Mouse (Mus musculus) liver, embryonic 13.5 days (tissue): ENCODE results near the gene Senp1. TPM values are rescaled to one million over a fixed set of nuclear protein-coding genes. Genes with fewer than 3 reads are reported as not detected.

Experiments used
- ATAC-seq: fragments of 200-750 bp; cut with Nextera tagmentation; 2 replicates; pipeline ENCODE4 v1.8.0; 2017; ENCODE audit warnings: low read depth, mild to moderate bottlenecking, moderate number of reproducible peaks, moderate library complexity
- DNase-seq: peaks from one replicate; pipeline ENCODE4 v3.0.0; 2022
- H3K27ac ChIP-seq: fragments of 300-500 bp; sonication (generic); 2 replicates; pipeline ENCODE4 v1.5.1; 2015; ENCODE audit warnings: moderate library complexity, mild to moderate bottlenecking, inconsistent platforms
- H3K27me3 ChIP-seq: fragments of 300-500 bp; sonication (generic); 2 replicates; pipeline ENCODE4 v1.6.1; 2015; ENCODE audit warnings: mild to moderate bottlenecking, inconsistent platforms
- H3K36me3 ChIP-seq: fragments of 300-500 bp; sonication (generic); 2 replicates; pipeline ENCODE4 v1.6.1; 2015; ENCODE audit warnings: mild to moderate bottlenecking, inconsistent platforms
- H3K4me1 ChIP-seq: fragments of 300-500 bp; sonication (generic); replicated peaks from 2 replicates; pipeline ENCODE4 v1.6.1; 2015; ENCODE audit warnings: inconsistent platforms
- H3K4me2 ChIP-seq: fragments of 300-500 bp; sonication (generic); 2 replicates; pipeline ENCODE4 v1.6.1; 2015; ENCODE audit warnings: inconsistent platforms, mild to moderate bottlenecking, moderate library complexity
- H3K4me3 ChIP-seq: fragments of 300-500 bp; sonication (generic); replicated peaks from 2 replicates; pipeline ENCODE4 v1.5.1; 2015; ENCODE audit warnings: mild to moderate bottlenecking, inconsistent platforms
- H3K9ac ChIP-seq: fragments of 300-500 bp; sonication (generic); 2 replicates; pipeline ENCODE4 v1.6.1; 2015; ENCODE audit warnings: mild to moderate bottlenecking, inconsistent platforms
- H3K9me3 ChIP-seq: fragments of 300-500 bp; sonication (generic); replicated peaks from 2 replicates; pipeline ENCODE4 v1.6.1; 2016; ENCODE audit warnings: inconsistent platforms
- WGBS: fragments of 180-500 bp; shearing (Covaris S2); methylation state at CpG from one replicate; pipeline ENCODE4 v1.1.7; 2015; ENCODE audit not compliant: insufficient replicate concordance; 5-methylcytosine and 5-hydroxymethylcytosine counted together
- polyA plus RNA-seq: library from polyadenylated mRNA; unstranded; fragments of >200 nt; fragmentation: Nextera tagmentation; extraction: Ambion mirVana; gene quantifications from 2 replicates; pipeline ENCODE4 v1.2.1, GENCODE M21; 2015

Gene Senp1
- polyA plus RNA-seq, 1 experiment from 2014 or later: 17.1 TPM

DNA sequence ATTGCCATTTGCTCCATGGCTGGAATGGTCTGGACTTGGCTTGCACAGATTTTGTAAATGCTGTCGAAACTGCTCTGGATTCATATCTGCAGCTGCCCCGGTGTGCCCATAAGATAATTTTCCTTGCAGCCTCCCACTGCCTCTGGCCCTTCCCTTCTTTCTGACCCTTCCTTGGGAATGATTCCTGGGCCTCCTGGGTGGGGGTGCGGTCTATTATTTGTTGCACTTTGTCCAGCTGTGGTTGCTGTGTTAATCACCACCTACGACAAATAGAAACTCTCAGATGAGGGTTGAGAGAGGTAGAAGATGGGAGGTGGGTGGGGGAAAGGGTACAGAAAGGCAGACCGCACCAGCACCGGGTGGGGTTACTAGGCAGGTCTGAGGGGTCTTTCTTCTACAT lies 13.7 kb upstream of the Senp1 start:
- ATAC-seq (no peak), DNase-seq (no peak)
- Histone ChIP-seq H3K27me3 (no peaks in the 10 kb centered on the region), H3K36me3 (peaks cover under 1% of the 10 kb centered on the region), H3K4me3 (no peak overlapping the region), H3K9ac (no peak overlapping the region), H3K4me2 (peak overlapping the region; percentile 91), H3K27ac (peak overlapping the region; percentile 78; the same call in 1 of the 2 replicates), H3K4me1 (peaks cover 51% of the 10 kb centered on the region), H3K9me3 (no peaks in the 10 kb centered on the region)
- WGBS: 69% methylated on average over 6 of the region's 6 CpGs

DNA sequence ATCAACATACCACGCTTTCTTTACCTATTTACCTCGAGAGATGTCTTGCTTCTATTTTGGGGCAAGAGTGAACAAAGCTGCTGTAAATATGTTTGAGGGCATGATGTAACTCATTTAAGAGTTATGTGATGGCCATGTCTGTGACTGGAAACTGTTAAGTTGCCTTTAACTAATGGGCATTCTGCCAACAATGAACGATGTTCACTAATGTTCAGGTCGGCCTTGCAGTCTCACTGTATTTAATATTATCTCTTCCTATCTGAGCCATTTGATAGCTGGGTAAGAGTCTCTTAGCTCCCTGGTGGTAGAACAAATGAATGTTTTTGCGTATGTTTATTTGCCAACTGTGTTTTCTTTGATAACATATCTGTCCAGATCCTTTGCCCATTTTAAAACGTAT lies 13.0 kb upstream of the Senp1 start:
- H3K9me3 ChIP-seq: no peaks in the 10 kb centered on the region
- H3K4me2 ChIP-seq: no peak overlapping the region
- H3K4me1 ChIP-seq: peaks cover 44% of the 10 kb centered on the region
- H3K27me3 ChIP-seq: no peaks in the 10 kb centered on the region
- H3K27ac ChIP-seq: no peak overlapping the region
- no peak overlapping the region for H3K9ac ChIP-seq
- WGBS: 66% methylated on average over 6 of the region's 6 CpGs
- no peak for ATAC-seq
- DNase-seq: no peak
- no peak overlapping the region for H3K4me3 ChIP-seq
- H3K36me3 ChIP-seq: no peaks in the 10 kb centered on the region; the same call in 1 of the 2 replicates

DNA sequence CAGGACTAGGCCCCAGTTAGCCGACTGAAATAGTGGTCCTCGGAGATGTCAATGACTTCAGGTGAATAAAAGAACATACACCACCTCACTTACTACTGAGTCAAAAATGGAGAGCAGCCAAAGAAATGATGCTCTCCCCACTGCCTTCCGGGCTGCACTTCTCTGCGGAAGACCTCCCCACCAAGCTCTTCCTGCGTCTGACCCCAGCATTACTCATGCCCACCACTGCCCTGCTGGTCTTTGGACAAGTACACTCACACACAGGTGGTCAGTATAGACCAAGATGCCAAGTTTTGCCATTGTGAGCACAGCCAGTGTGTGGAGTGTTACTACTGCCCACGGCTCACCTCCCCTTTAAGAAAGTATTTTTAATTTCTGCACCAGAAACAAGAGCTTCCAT lies 8.9 kb upstream of the Senp1 start:
- Histone ChIP-seq H3K9ac (no peak overlapping the region), H3K27ac (no peak overlapping the region), H3K27me3 (no peaks in the 10 kb centered on the region), H3K4me1 (peaks cover 6% of the 10 kb centered on the region), H3K4me2 (no peak overlapping the region), H3K4me3 (no peak overlapping the region), H3K9me3 (no peaks in the 10 kb centered on the region), H3K36me3 (peaks cover 8% of the 10 kb centered on the region)
- WGBS: 83% methylated on average over 6 of the region's 6 CpGs
- ATAC-seq: no peak
- no peak for DNase-seq

DNA sequence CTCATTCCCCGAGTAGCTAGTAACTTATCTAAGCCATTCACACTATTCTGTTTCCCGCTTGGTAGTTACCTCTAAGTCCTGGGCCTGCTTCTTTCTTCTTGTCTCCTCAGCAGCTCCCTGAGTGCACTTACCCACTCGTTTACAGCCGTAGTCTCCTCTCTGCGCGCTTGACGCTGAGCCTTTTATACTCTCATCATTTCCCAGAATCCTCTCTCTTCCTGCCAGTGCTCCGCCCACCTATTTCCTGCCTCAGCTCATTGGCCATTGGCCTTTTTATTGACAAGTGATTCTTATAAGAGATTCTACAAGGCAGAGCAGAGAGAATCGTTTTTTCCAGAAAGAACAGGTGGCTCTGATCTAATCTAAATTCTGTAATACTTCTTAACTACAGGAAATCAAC lies 5.0 kb upstream of the Senp1 start:
- WGBS: 78% methylated on average over 9 of the region's 9 CpGs
- DNase-seq (no peak), ATAC-seq (no peak)
- H3K36me3 ChIP-seq: peaks cover 27% of the 10 kb centered on the region
- H3K4me2 ChIP-seq: no peak overlapping the region
- H3K4me3 ChIP-seq: no peak overlapping the region
- H3K9ac ChIP-seq: no peak overlapping the region
- no peak overlapping the region for H3K27ac ChIP-seq
- no peaks in the 10 kb centered on the region for H3K9me3 ChIP-seq
- H3K27me3 ChIP-seq: no peaks in the 10 kb centered on the region
- H3K4me1 ChIP-seq: peaks cover 2% of the 10 kb centered on the region; the same call in 1 of the 2 replicates

DNA sequence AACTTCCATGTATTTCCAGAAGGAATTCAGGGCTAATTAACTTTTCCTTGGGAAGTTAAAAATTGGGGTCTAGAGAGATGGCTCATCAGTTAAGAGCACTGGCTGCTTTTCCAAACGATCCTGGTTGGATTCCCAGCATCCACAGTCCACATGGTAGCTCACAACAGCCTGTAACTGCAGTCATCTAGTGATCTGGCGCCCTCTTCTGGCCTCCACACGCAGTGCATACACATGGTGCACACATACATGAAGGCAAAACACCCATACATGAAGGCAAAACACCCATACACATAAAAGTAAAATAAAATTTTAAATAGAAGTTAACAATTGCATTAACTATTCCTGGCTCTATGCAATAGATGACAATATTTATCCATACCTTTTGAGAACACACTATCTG lies 3.4 kb upstream of the Senp1 start:
- H3K4me3 ChIP-seq: no peak overlapping the region
- DNase-seq (no peak), ATAC-seq (no peak)
- H3K27ac ChIP-seq: no peak overlapping the region
- 34% methylated on average over 3 of the region's 3 CpGs for WGBS
- H3K9ac ChIP-seq: no peak overlapping the region
- peaks cover 8% of the 10 kb centered on the region for H3K4me1 ChIP-seq
- peaks cover 27% of the 10 kb centered on the region for H3K36me3 ChIP-seq
- H3K9me3 ChIP-seq: no peaks in the 10 kb centered on the region
- no peaks in the 10 kb centered on the region for H3K27me3 ChIP-seq
- no peak overlapping the region for H3K4me2 ChIP-seq

DNA sequence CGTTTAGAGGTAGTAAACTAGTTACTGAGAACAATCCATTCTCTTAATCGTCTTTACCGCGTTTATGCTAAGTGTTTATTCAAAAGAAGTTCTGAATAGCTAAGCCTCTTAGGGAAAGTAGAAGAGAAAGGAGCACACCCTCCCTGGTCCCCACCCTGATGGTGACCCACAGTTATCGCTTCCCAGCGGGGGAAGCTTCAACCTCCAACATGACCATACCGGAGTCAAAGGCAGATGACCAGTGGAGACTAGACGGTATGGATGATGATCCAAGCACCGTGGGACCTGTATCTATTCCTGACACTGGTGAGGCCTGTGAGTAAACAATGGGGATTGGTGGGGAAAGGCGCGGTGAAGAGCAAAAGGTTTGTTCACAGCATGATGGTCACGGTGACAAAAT lies 1.4 kb upstream of the Senp1 start:
- H3K4me1 ChIP-seq: peaks cover 24% of the 10 kb centered on the region
- no peak overlapping the region for H3K9ac ChIP-seq
- H3K4me2 ChIP-seq: no peak overlapping the region
- no peaks in the 10 kb centered on the region for H3K27me3 ChIP-seq
- H3K9me3 ChIP-seq: no peaks in the 10 kb centered on the region
- H3K4me3 ChIP-seq: no peak overlapping the region
- ATAC-seq (no peak), DNase-seq (no peak)
- no peak overlapping the region for H3K27ac ChIP-seq
- WGBS: 88% methylated on average over 12 of the region's 12 CpGs
- H3K36me3 ChIP-seq: peaks cover 29% of the 10 kb centered on the region

DNA sequence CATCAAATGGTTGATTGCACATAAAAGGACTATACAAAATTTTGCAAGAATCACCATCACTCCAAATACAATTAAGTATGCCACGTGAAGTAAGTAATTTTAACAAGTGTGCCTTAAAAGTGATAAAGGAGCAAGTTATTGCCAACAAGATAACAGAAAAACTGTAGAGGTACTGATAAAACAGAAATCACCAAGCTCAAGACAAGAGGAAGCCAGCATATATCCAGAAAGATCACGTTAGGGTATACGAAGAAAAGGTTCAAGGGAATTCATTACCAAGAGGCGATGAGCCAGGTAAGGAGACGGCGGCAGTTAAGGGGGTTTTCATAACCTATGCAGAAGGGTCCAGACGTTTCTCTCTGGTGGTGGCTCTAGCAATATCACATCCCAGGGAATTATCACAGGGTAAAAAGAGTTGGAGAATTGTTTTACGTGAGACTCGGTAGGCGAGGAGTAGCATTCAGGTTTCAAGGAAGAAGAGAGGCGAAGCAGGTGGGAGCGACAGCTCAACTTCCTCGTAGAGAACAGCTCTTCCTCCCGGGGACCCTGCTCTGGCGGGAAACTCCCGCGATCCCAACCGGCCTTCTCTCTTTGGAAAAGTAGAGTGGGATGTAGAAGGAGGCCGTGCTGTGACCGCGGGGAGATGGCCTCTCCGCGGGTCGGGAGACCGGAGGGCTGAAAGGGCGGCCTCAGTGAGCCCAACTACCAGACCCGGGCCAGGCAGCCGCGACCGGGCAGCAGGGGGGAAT lies 998 bp downstream of the Senp1 start, which contains the start of gene Pfkm:
TSS of gene Pfkm (plus strand) at position 218 of the 749 bp plus-strand sequence.
- H3K9ac ChIP-seq: peak within 1 kb of the TSS; percentile 97
- H3K4me3 ChIP-seq: peak within 1 kb of the TSS; percentile 98
- H3K27me3 ChIP-seq: no peaks in the 10 kb centered on the region
- H3K9me3 ChIP-seq: no peaks in the 10 kb centered on the region
- H3K4me1 ChIP-seq: peaks cover 37% of the 10 kb centered on the region
- H3K4me2 ChIP-seq: peak within 1 kb of the TSS; percentile 74
- ATAC-seq (peak; percentile 14; the same call in 1 of the 2 replicates), DNase-seq (peak; percentile 19)
- H3K36me3 ChIP-seq: peaks cover 41% of the 10 kb centered on the region
- under 1% methylated on average over 30 of the region's 30 CpGs for WGBS
- H3K27ac ChIP-seq: peak within 1 kb of the TSS; percentile 95

DNA sequence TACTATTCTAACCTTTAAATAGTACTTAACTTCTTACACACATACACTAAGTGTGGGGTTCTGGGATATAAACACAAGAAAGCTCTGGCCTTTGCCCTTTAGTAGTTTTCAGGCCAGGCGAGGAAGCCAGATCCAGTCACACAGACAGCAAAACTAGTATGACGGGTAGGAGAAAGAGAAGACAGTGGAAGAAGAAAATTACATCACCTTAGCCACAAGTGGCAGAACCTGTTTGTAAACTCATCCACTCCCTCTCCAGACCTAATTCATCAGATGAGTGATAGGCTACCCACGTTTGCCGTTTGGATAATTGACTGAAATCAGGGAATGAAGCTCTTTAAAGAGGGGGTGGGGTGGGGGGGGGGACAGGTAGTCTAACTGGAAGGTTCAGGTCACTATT lies 1.7 kb downstream of the Senp1 start:
- peaks cover 43% of the 10 kb centered on the region for H3K36me3 ChIP-seq
- H3K4me3 ChIP-seq: peak overlapping the region; percentile 98
- WGBS: 16% methylated on average over 4 of the region's 4 CpGs
- DNase-seq (no peak), ATAC-seq (no peak)
- no peaks in the 10 kb centered on the region for H3K9me3 ChIP-seq
- peak overlapping the region; percentile 74 for H3K4me2 ChIP-seq
- H3K27me3 ChIP-seq: no peaks in the 10 kb centered on the region
- peak overlapping the region; percentile 95 for H3K27ac ChIP-seq
- peaks cover 37% of the 10 kb centered on the region for H3K4me1 ChIP-seq
- peak overlapping the region; percentile 97 for H3K9ac ChIP-seq

DNA sequence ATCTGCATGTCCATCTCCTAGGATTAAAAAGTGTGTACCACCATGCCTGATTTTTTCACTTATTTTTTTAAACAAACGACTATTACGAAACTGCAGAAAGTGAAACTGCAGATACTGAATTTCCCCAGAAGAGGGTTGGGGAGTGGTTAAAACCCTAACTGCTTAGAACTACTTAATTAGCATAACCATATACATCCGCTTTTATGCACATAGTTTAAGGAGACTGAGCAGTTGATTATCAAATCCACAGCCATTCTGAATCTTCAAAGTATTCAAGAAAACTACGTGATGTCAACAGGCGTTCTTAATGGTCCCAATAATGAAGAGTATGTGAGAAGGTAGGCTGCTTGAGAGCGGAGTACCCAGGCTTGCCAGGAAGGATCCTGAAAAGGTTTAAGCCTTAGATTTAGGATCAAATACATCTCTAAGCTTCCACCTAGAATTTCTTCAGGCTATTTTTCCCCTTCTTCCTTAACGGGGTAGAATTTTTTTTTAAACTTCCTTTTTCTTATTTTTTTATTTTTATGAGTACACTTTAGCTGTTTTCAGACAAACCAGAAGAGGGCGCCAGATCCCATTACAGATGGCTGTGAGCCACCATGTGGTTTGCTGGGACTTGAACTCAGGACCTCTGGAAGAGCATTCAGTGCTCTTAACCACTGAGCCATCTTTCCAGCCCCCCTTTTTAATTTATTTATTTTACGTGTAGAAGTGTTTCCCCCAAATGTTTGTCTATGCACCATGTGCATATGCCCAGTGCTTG lies 3.9 kb downstream of the Senp1 start:
- no peak for ATAC-seq
- Histone ChIP-seq H3K27ac (no peak overlapping the region), H3K9me3 (no peaks in the 10 kb centered on the region), H3K4me3 (no peak overlapping the region), H3K27me3 (no peaks in the 10 kb centered on the region), H3K4me1 (peaks cover 37% of the 10 kb centered on the region), H3K36me3 (peaks cover 48% of the 10 kb centered on the region), H3K4me2 (no peak overlapping the region), H3K9ac (0 out of 2 replicates have a peak overlapping the region, but pooled peaks have one; percentile 17)
- 63% methylated on average over 9 of the region's 9 CpGs for WGBS
- DNase-seq: no peak

DNA sequence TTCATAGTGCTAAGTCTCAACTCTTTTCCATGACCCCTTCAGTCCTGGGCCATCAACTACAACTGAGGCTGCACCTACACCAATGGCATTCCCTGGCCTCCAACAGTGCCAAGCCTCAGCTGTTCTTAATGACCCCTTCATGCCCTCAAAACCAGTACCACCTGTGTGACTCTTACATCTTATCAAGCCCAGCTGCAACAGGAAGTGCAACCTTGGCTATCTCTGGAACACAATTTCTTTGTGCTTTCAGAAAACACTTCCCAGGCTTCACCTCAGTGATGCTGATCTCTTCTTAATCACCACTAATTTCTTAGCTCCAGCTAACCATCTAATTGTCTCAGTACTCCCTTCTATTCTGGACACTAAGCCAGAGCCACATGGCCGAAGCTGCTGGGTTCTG lies 4.7 kb downstream of the Senp1 start:
- DNase-seq (no peak), ATAC-seq (no peak)
- H3K9me3 ChIP-seq: no peaks in the 10 kb centered on the region
- 78% methylated on average over 1 of the region's 1 CpGs for WGBS
- no peak overlapping the region for H3K4me3 ChIP-seq
- peaks cover 35% of the 10 kb centered on the region for H3K4me1 ChIP-seq
- H3K9ac ChIP-seq: peak overlapping the region; percentile 17; the same call in 1 of the 2 replicates
- no peak overlapping the region for H3K4me2 ChIP-seq
- H3K27ac ChIP-seq: no peak overlapping the region
- no peaks in the 10 kb centered on the region for H3K27me3 ChIP-seq
- H3K36me3 ChIP-seq: peaks cover 55% of the 10 kb centered on the region

DNA sequence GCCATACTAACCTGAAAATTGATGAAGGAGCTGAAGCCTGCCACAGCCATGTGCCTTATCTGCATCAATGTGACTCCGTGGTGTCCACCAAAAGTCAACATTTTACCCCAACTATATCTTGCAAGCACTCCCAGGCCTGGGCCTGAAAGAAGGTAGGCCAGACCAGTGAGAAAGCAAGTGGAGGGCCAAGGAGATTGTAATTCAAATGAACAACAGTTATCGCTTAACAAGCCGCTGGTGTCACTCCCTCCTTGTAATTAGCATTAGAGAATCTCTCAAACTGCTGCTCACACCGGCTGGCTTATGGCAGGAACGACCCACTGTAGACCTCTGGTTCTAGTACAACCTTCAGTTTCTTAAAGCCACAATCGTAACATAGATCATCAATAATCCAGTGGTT lies 16.6 kb downstream of the Senp1 start:
- no peak overlapping the region for H3K4me2 ChIP-seq
- WGBS: 88% methylated on average over 6 of the region's 6 CpGs
- DNase-seq (no peak), ATAC-seq (no peak)
- no peaks in the 10 kb centered on the region for H3K9me3 ChIP-seq
- H3K27me3 ChIP-seq: no peaks in the 10 kb centered on the region
- H3K36me3 ChIP-seq: peaks cover 88% of the 10 kb centered on the region
- H3K4me1 ChIP-seq: no peaks in the 10 kb centered on the region
- no peak overlapping the region for H3K4me3 ChIP-seq
- no peak overlapping the region for H3K27ac ChIP-seq
- no peak overlapping the region for H3K9ac ChIP-seq
